Mouse (Mus musculus) stomach, embryonic 16.5 days (tissue): Measurements from ENCODE around the gene Sfswap. TPM values are rescaled to one million over a fixed set of nuclear protein-coding genes. Genes with fewer than 3 reads are reported as not detected.
"Not testable (repeated sequence)": the region's sequence is repeated elsewhere in the genome, so short reads cannot be mapped to it uniquely, and the experiment has no call there.

ENCODE experiments used
- ATAC-seq: fragments of 200-750 bp; cut with Nextera tagmentation; 2 replicates; pipeline ENCODE4 v1.8.0; 2017; ENCODE audit warnings: moderate number of reproducible peaks, moderate TSS enrichment; ENCODE audit not compliant: insufficient read depth, low FRiP score
- H3K27ac ChIP-seq: fragments of 300-500 bp; sonication (generic); 2 replicates; pipeline ENCODE4 v1.5.1; 2014; ENCODE audit warnings: low read length
- H3K27me3 ChIP-seq: fragments of 300-500 bp; sonication (generic); 2 replicates; pipeline ENCODE4 v1.6.1; 2014; ENCODE audit warnings: low read length, control low read depth, mixed read lengths; ENCODE audit not compliant: control insufficient read depth, insufficient read depth
- H3K36me3 ChIP-seq: fragments of 300-500 bp; sonication (generic); 2 replicates; pipeline ENCODE4 v1.6.1; 2014; ENCODE audit warnings: low read length; ENCODE audit not compliant: control insufficient read depth, insufficient read depth
- H3K4me1 ChIP-seq: fragments of 300-500 bp; sonication (generic); 2 replicates; pipeline ENCODE4 v1.6.1; 2014; ENCODE audit warnings: low read length, control low read depth, mixed read lengths; ENCODE audit not compliant: control insufficient read depth, insufficient read depth
- H3K4me2 ChIP-seq: fragments of 300-500 bp; sonication (generic); 2 replicates; pipeline ENCODE4 v1.6.1; 2014; ENCODE audit warnings: low read depth, low read length, mixed read lengths
- H3K4me3 ChIP-seq: fragments of 300-500 bp; sonication (generic); replicated peaks from 2 replicates; pipeline ENCODE4 v1.5.1; 2014; ENCODE audit warnings: mild to moderate bottlenecking, low read length
- H3K9ac ChIP-seq: fragments of 300-500 bp; sonication (generic); 2 replicates; pipeline ENCODE4 v1.6.1; 2014; ENCODE audit warnings: low read length
- H3K9me3 ChIP-seq: fragments of 300-500 bp; sonication (generic); replicated peaks from 2 replicates; pipeline ENCODE4 v1.6.1; 2016; ENCODE audit warnings: low read length, control low read depth; ENCODE audit not compliant: control insufficient read depth
- WGBS: fragments of 180-500 bp; shearing (Covaris S2); extraction: QIAGEN DNeasy Blood & Tissue Kit; methylation state at CpG from one replicate; pipeline ENCODE4 v1.1.7; 2014; 5-methylcytosine and 5-hydroxymethylcytosine counted together
- polyA plus RNA-seq: library from polyadenylated mRNA; unstranded; fragments of >200 nt; fragmentation: Nextera tagmentation; extraction: Ambion mirVana; gene quantifications from 2 replicates; pipeline ENCODE4 v1.2.1, GENCODE M21; 2015

The Sfswap gene
- polyA plus RNA-seq, 1 experiment from 2014 or later, result 35.5 TPM

DNA sequence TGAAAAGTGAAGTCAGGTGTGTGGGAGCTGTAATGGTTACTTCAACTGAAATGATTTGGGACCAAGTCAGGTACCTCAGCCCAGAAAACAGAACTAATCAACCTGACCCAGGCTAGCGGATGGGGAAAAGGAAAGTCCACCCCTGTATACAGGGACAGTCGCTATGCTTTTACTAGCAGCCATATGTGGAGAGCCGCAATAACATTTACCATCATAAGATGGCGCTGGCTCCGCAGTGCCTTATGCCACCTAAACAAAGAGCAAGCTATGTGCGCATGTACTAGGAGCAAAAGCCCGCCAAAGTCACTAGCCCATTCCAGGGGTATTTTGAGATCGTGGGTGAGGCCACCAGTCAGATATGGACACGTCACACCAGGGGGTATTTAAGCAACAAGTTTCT lies 119.6 kb downstream of the Sfswap start:
- WGBS, result 57% methylated on average over 9 of the region's 9 CpGs
- not testable (repeated sequence) for H3K4me2 ChIP-seq, H3K27ac ChIP-seq, H3K4me1 ChIP-seq, H3K9me3 ChIP-seq, H3K36me3 ChIP-seq, H3K9ac ChIP-seq, H3K4me3 ChIP-seq, H3K27me3 ChIP-seq, ATAC-seq

Other genes starting within 250 kb of the Sfswap start
- gene Mmp17, start 82.9 kb downstream of the Sfswap start, polyA plus RNA-seq, result 2.5 and 3.3 TPM in 2 replicates
- 4.1 and 4.3 TPM in 2 replicates for gene Zfp11, start 168.9 kb downstream of the Sfswap start, polyA plus RNA-seq
- gene Sept14, start 207.3 kb downstream of the Sfswap start, polyA plus RNA-seq, result not detected in 2 replicates
- gene Mrps17, start 214.3 kb downstream of the Sfswap start, polyA plus RNA-seq, result 160 and 174 TPM in 2 replicates
- 86.3 and 103 TPM in 2 replicates for gene Nipsnap2, start 223.8 kb downstream of the Sfswap start, polyA plus RNA-seq